Mouse (Mus musculus): ENCODE measurements around the gene Gm21679. TPM values are rescaled to one million over a fixed set of nuclear protein-coding genes. Genes with fewer than 3 reads are reported as not detected.
"Not testable (repeated sequence)": the region's sequence is repeated elsewhere in the genome, so short reads cannot be mapped to it uniquely, and the experiment has no call there.

Gm21679 gene
- not detected in 2 replicates for polyA plus RNA-seq (2012; ENCODE audit: insufficient read depth, insufficient read length, missing spikeins)

GRCm38 (mm10) chrY:29683270-29683669 is at the start of gene Gm21679:
Gm21679 (minus strand) TSS chrY:29683370.
- not testable (repeated sequence) for H3K4me1 ChIP-seq (ENCODE audit: control insufficient read depth, insufficient read depth, insufficient read length, low read length); H3K27ac ChIP-seq (replicated peaks; ENCODE audit: low read depth, low read length); H3K4me3 ChIP-seq (ENCODE audit: insufficient read depth, low read depth, low read length)
